10 mouse cellular contexts compared by ENCODE assay signal in genomic region chr8:116484087-116484486, GRCm38 (mm10). TPM values are rescaled to one million over a fixed set of nuclear protein-coding genes. Genes with fewer than 3 reads are reported as not detected.
DNase-seq lines count a peak whose midpoint lies in the region; ATAC-seq and TF ChIP-seq lines count a peak whose summit lies in the region.
"Had no signal": no experiment of that assay in that cellular context is flagged by ENCODE, and none has a peak within 500 bp of the region (broad histone marks: within the 10 kb centered on the region; RNA-seq: fewer than 3 reads in every experiment).

No protein-coding gene starts in this region.

- ATAC-seq in heart, postnatal 0 days (ENCODE audit: insufficient read depth, low read depth): no peak
- no peak for ATAC-seq in hindbrain, postnatal 0 days

- H3K4me1 ChIP-seq in heart, postnatal 0 days (ENCODE audit: control insufficient read depth, insufficient read depth): no peaks in the 10 kb centered on the region
- H3K4me1 ChIP-seq in hindbrain, postnatal 0 days (ENCODE audit: insufficient read depth, low read length): no peaks in the 10 kb centered on the region

- H3K4me2 ChIP-seq in heart, postnatal 0 days (ENCODE audit: low read depth, low read length): no peak overlapping the region
- no peak overlapping the region for H3K4me2 ChIP-seq in hindbrain, postnatal 0 days (ENCODE audit: low read depth, low read length)

- no peak for TF ChIP-seq EP300 in heart, postnatal 0 days (IDR thresholded peaks at IDR 0.05; ENCODE audit: low read depth)

- no peaks in the 10 kb centered on the region for H3K9me3 ChIP-seq in heart, postnatal 0 days (replicated peaks; ENCODE audit: control insufficient read depth, low read length)
- H3K9me3 ChIP-seq in hindbrain, postnatal 0 days (ENCODE audit: low read length): no peaks in the 10 kb centered on the region

- DNase-seq in heart, postnatal 0 days (ENCODE audit: low spot score): peak; percentile 30
- DNase-seq in heart, postnatal 36 days: no peak
- DNase-seq in A20 (ENCODE audit: low read depth, low spot score): peak; percentile 47
- DNase-seq in brain, adult 2 months (ENCODE audit: low read depth, low spot score): peak; percentile 69
- DNase-seq in hindbrain, postnatal 0 days (ENCODE audit: low spot score): peak; percentile 80
- DNase-seq in splenic B cell, adult 2 months (ENCODE audit: low read depth, low spot score): peak; percentile 71
- DNase-seq in heart, postnatal 4 days: no peak
- no peak for DNase-seq in urinary bladder, adult 18-20 months (ENCODE audit: low spot score in 2 of 2)

- no peaks in the 10 kb centered on the region for H3K27me3 ChIP-seq in heart, postnatal 0 days (ENCODE audit: control insufficient read depth, insufficient read depth, low read length)
- H3K27me3 ChIP-seq in hindbrain, postnatal 0 days (ENCODE audit: insufficient read depth, low read length): no peaks in the 10 kb centered on the region
- no peaks in the 10 kb centered on the region for H3K27me3 ChIP-seq in splenic B cell, adult 2 months (ENCODE audit: control insufficient read depth, insufficient read depth, low read length, poor library complexity, severe bottlenecking)

- peak; percentile 66 for TF ChIP-seq CTCF in heart, postnatal 0 days (IDR thresholded peaks at IDR 0.05; ENCODE audit: low read depth)
- peak; percentile 79 for TF ChIP-seq CTCF in hindbrain, postnatal 0 days (IDR thresholded peaks at IDR 0.05; ENCODE audit: low read depth)

- no peak overlapping the region for H3K27ac ChIP-seq in heart, postnatal 0 days (ENCODE audit: low read depth)
- H3K27ac ChIP-seq in hindbrain, postnatal 0 days: no peak overlapping the region

- H3K4me3 ChIP-seq in heart, postnatal 0 days (ENCODE audit: low read depth, low read length): no peak overlapping the region
- no peak overlapping the region for H3K4me3 ChIP-seq in hindbrain, postnatal 0 days (ENCODE audit: low read length)
- H3K4me3 ChIP-seq: myocyte had no signal

- 29% methylated on average over 2 of the region's 2 CpGs for WGBS in heart, postnatal 0 days
- 17% methylated on average over 2 of the region's 2 CpGs for WGBS in hindbrain, postnatal 0 days

- no peak overlapping the region for H3K9ac ChIP-seq in heart, postnatal 0 days (replicated peaks; ENCODE audit: low read depth, low read length)
- no peak overlapping the region for H3K9ac ChIP-seq in hindbrain, postnatal 0 days (replicated peaks; ENCODE audit: low read length)

- no peaks in the 10 kb centered on the region for H3K36me3 ChIP-seq in heart, postnatal 0 days (replicated peaks; ENCODE audit: control insufficient read depth, insufficient read depth, low read length)
- H3K36me3 ChIP-seq in hindbrain, postnatal 0 days (ENCODE audit: insufficient read depth, low read length): no peaks in the 10 kb centered on the region
- H3K36me3 ChIP-seq in splenic B cell, adult 2 months (ENCODE audit: control insufficient read depth, insufficient read depth, low read length, poor library complexity, severe bottlenecking): no peaks in the 10 kb centered on the region

- intact Hi-C loops in heart, postnatal 36 days (cut with DNase I): loop anchor here (5.0 kb wide), 1 partner anchor 248 kb away; the partner anchor contains the start of gene Cdyl2

RNA-seq across cellular contexts. Expression of gene Dynlrb2, which starts 20.7 kb away (rescaled TPM):
- not detected in 2 replicates for total RNA-seq in heart, postnatal 0 days (2014; rRNA removed; ENCODE audit: low replicate concordance)
- 2.6 TPM in 1 of 2 replicates, not detected in the other for polyA plus RNA-seq in heart, postnatal 0 days (2015; fragmentation: Nextera tagmentation; extraction: Ambion mirVana)
- not detected for total RNA-seq in heart, postnatal 36 days (2021)
- total RNA-seq in hindbrain, postnatal 0 days (2014; rRNA removed): 5.9 and 13.7 TPM in 2 replicates
- polyA plus RNA-seq in hindbrain, postnatal 0 days (2015; fragmentation: Nextera tagmentation; extraction: Ambion mirVana): 20.2 and 26.3 TPM in 2 replicates
- total RNA-seq in heart, postnatal 4 days (2021): not detected
- total RNA-seq: heart, postnatal 10 days had no signal

Comparison
In these comparisons a context has a peak if more than half of its experiments do, and no peak if none do; other contexts are left out.
1. DNase-seq: peak in heart, postnatal 0 days (single experiment), A20 (single experiment), brain, adult 2 months (single experiment), hindbrain, postnatal 0 days (single experiment) and splenic B cell, adult 2 months (single experiment); none in heart, postnatal 36 days (0 of 2), heart, postnatal 4 days (single experiment) and urinary bladder, adult 18-20 months (0 of 2).